Mouse (Mus musculus) bone marrow macrophage, adult 2 months (primary cell): Measurements from ENCODE around the gene Aip. TPM values are rescaled to one million over a fixed set of nuclear protein-coding genes. Genes with fewer than 3 reads are reported as not detected.

Experiments used
- H3K27ac ChIP-seq: 2 replicates; pipeline ENCODE4 v1.5.1; 2012; ENCODE audit warnings: low read depth, low read length; ENCODE audit not compliant: insufficient read depth
- H3K4me1 ChIP-seq: 2 replicates; pipeline ENCODE4 v1.6.1; 2012; ENCODE audit warnings: low read length; ENCODE audit not compliant: control insufficient read depth, insufficient read depth
- H3K4me3 ChIP-seq: 2 replicates; pipeline ENCODE4 v1.5.1; 2012; ENCODE audit warnings: mild to moderate bottlenecking, low read length, moderate library complexity; ENCODE audit not compliant: insufficient read depth
- CTCF ChIP-seq: IDR thresholded peaks from 2 replicates; pipeline ENCODE4 v1.5.1; 2012; ENCODE audit warnings: low read depth, mild to moderate bottlenecking, low read length, moderate library complexity
- POLR2A ChIP-seq: IDR thresholded peaks from 2 replicates; pipeline ENCODE4 v1.6.1; 2012; ENCODE audit warnings: mild to moderate bottlenecking, low read depth, low read length, borderline replicate concordance
- polyA plus RNA-seq: library from polyadenylated mRNA; stranded (reverse); fragments of >200 nt; gene quantifications from 2 replicates; pipeline ENCODE4 v1.2.4, GENCODE M21; 2012; ENCODE audit not compliant: missing spikeins, insufficient read depth, insufficient read length

Gene Aip
- polyA plus RNA-seq, 1 experiment: 75.6 TPM

GRCm38 (mm10) chr19:4162646-4163542 is 37.2 kb upstream of the Aip start, which contains the start of gene Rps6kb2:
TSS of gene Rps6kb2 (minus strand) at chr19:4163354.
- Histone ChIP-seq H3K27ac (peak within 1 kb of the TSS; percentile 85), H3K4me3 (peak within 1 kb of the TSS; percentile 70), H3K4me1 (peaks cover 19% of the 10 kb centered on the region)
- TF ChIP-seq POLR2A: no peak
- no peak for TF ChIP-seq CTCF

- TF ChIP-seq CTCF: no peak
- TF ChIP-seq POLR2A: no peak
- H3K4me1 ChIP-seq: peaks cover 7% of the 10 kb centered on the region
- H3K27ac ChIP-seq: no peak overlapping the region
- no peak overlapping the region for H3K4me3 ChIP-seq
Observed at GRCm38 (mm10) chr19:4159049-4159448, 33.4 kb upstream of the Aip start.

- no peak overlapping the region for H3K27ac ChIP-seq
- no peaks in the 10 kb centered on the region for H3K4me1 ChIP-seq
- TF ChIP-seq CTCF: no peak
- no peak for TF ChIP-seq POLR2A
- no peak overlapping the region for H3K4me3 ChIP-seq
Observed at GRCm38 (mm10) chr19:4156771-4157170, 31.1 kb upstream of the Aip start.

- H3K4me3 ChIP-seq: no peak overlapping the region
- TF ChIP-seq POLR2A: no peak
- TF ChIP-seq CTCF: no peak
- no peaks in the 10 kb centered on the region for H3K4me1 ChIP-seq
- no peak overlapping the region for H3K27ac ChIP-seq
Observed at GRCm38 (mm10) chr19:4156073-4156579, 30.5 kb upstream of the Aip start.

GRCm38 (mm10) chr19:4155223-4156072 is 29.8 kb upstream of the Aip start:
- TF ChIP-seq CTCF: no peak
- no peak for TF ChIP-seq POLR2A
- Histone ChIP-seq H3K4me3 (no peak overlapping the region), H3K27ac (no peak overlapping the region)

GRCm38 (mm10) chr19:4154437-4155222 is 29.0 kb upstream of the Aip start:
- no peak overlapping the region for H3K27ac ChIP-seq
- H3K4me3 ChIP-seq: no peak overlapping the region
- TF ChIP-seq POLR2A: no peak
- TF ChIP-seq CTCF: no peak
- peaks cover 7% of the 10 kb centered on the region for H3K4me1 ChIP-seq

More at GRCm38 (mm10) chr19:4155223-4156072, 29.8 kb upstream of the Aip start:
- no peaks in the 10 kb centered on the region for H3K4me1 ChIP-seq

- Histone ChIP-seq H3K27ac (no peak within 1 kb of the TSS), H3K4me1 (peaks cover 8% of the 10 kb centered on the region), H3K4me3 (no peak within 1 kb of the TSS)
- TF ChIP-seq POLR2A (no peak), CTCF (no peak)
Observed at GRCm38 (mm10) chr19:4153232-4153654, 27.6 kb upstream of the Aip start, which contains the start of gene Ptprcap. TSS of gene Ptprcap (plus strand) at chr19:4153604.

- H3K4me1 ChIP-seq: peaks cover 14% of the 10 kb centered on the region
- H3K27ac ChIP-seq: no peak overlapping the region
- TF ChIP-seq CTCF (no peak), POLR2A (no peak)
- H3K4me3 ChIP-seq: no peak overlapping the region
Observed at GRCm38 (mm10) chr19:4152445-4153231, 27.0 kb upstream of the Aip start.
